Mouse (Mus musculus) bone marrow, adult 2 months (tissue): ENCODE measurements at regions not wholly inside any gene's neighbourhood (a gene's known extent, or its start where the extent isn't known, plus 50 kb on each side); places are given as distances from the start of the nearest gene placed in this dataset.
"Not testable (repeated sequence)": the region's sequence is repeated elsewhere in the genome, so short reads cannot be mapped to it uniquely, and the experiment has no call there.

Source experiments
- H3K27ac ChIP-seq: fragments of 200-500 bp; 2 replicates; pipeline ENCODE4 v1.5.1; 2012; ENCODE audit warnings: low read depth, mild to moderate bottlenecking, control low read depth, inconsistent platforms, low read length; ENCODE audit not compliant: control insufficient read depth, poor library complexity, insufficient read depth
- H3K4me1 ChIP-seq: fragments of 200-500 bp; 2 replicates; pipeline ENCODE4 v1.6.1; 2011; ENCODE audit warnings: low read length; ENCODE audit not compliant: control insufficient read depth, insufficient read depth
- H3K4me3 ChIP-seq: fragments of 200-500 bp; replicated peaks from 2 replicates; pipeline ENCODE3; 2011; ENCODE audit warnings: mild to moderate bottlenecking, low read depth, low read length, control low read depth; ENCODE audit not compliant: control insufficient read depth
- CTCF ChIP-seq: fragments of 200-500 bp; IDR thresholded peaks from 2 replicates; pipeline ENCODE4 v1.5.1; 2011; ENCODE audit warnings: low read length, control low read depth; ENCODE audit not compliant: control insufficient read depth, insufficient read depth
- POLR2A ChIP-seq: fragments of 200-500 bp; IDR thresholded peaks from 2 replicates; pipeline ENCODE4 v1.6.1; 2011; ENCODE audit warnings: low read depth, mild to moderate bottlenecking, control low read depth, low read length, borderline replicate concordance; ENCODE audit not compliant: control insufficient read depth
- WGBS: fragments of 180-500 bp; shearing (Covaris S2); methylation state at CpG from one replicate; pipeline ENCODE4 v1.1.7; 2018; 5-methylcytosine and 5-hydroxymethylcytosine counted together

DNA sequence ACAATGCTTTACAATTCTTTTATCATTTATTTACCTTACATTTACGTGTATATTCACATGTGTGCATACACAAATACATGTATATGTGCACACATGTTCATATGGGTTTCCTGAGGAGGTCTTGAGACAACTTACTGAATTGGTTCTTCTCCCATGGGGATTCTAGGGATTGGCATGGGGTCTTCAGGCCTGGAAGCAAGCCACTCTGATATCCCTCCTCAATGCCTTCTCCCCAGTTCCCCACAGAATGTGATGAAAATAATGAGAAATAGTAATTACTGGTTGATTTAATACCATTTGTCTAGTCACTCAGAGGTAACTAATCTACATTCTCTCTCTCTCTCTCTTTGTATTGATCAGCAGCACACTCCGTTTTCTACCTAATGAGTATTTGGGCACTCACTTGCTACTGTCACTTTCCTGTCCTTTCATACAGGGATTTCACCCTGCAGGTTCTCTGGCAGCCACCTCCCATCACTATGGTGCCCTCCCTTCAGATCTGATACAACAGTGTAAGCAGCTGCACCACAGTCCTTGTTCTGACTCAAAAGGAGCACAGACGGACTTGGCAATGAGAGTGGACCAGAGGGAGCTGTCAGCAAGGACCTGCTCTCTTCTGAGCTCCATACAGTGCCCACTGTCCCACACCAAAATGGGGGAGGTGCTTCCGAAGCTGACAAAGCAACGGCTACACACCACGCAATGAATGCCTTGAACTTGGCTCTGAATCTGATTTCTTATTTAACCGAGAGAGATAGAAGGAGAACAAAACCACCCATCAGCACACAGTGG, 119.2 kb upstream of the Sec61g start:
- no peak for TF ChIP-seq CTCF
- TF ChIP-seq POLR2A = no peak
- H3K4me3 ChIP-seq = no peak overlapping the region
- H3K4me1 ChIP-seq = no peaks in the 10 kb centered on the region
- no peak overlapping the region for H3K27ac ChIP-seq
- 73% methylated on average over 7 of the region's 7 CpGs for WGBS

DNA sequence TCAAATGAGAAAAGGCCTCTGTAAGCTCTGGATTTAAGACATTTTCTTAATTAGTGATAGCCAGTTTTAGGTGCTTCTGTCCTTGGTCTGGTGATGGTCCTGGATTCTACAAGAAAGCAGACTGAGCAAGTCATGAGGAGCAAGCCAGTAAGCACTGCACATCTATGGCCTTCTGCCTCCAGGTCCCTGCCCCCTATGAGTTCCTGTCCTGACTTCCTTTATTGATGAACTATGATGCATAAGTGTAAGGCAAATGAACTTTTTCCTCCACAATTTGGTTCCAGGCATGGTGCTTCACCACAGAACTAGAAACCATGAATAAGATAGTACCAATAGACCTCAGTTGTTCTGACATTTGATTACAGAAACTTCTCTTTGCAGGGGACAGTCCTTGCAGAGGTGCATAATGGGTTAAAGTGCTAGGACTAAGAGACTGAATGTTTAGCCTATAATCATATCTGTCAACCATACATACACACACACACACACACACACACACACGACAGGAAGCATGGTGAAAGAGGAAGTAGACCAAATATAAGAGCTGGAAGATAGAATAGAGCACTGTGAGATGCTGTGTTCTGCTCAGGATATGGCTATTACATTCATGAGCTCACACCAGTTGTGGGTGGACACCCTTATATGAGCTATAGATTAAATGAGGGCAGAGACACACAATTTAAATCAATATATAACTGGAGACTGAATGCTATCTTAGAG, 121.3 kb upstream of the Sec61g start:
- Histone ChIP-seq H3K4me1 (no peaks in the 10 kb centered on the region), H3K27ac (no peak overlapping the region), H3K4me3 (no peak overlapping the region)
- WGBS = 4% methylated on average over 1 of the region's 1 CpGs
- TF ChIP-seq POLR2A = no peak
- no peak for TF ChIP-seq CTCF

DNA sequence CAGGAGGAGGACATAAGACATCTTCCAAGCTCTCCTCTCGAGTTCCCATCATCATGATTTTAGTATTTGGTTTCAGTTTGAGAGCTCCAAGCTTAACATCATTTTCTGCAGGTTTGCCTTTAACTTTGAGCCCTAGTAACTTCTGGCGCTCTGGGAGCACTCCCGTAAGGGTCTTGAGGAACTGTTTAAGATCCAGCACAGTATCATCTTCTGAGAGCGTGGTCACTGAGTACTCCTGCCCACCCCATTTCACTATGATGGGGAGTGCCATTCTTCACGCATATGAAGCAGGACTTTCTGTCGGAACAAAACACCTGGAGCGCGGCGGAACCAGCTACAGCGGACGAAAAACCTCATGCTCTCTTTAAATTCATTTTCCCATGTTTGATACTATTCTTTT, 116.2 kb upstream of the Egfr start:
- 88% methylated on average over 11 of the region's 11 CpGs for WGBS
- not testable (repeated sequence) for H3K4me1 ChIP-seq, H3K4me3 ChIP-seq, H3K27ac ChIP-seq

DNA sequence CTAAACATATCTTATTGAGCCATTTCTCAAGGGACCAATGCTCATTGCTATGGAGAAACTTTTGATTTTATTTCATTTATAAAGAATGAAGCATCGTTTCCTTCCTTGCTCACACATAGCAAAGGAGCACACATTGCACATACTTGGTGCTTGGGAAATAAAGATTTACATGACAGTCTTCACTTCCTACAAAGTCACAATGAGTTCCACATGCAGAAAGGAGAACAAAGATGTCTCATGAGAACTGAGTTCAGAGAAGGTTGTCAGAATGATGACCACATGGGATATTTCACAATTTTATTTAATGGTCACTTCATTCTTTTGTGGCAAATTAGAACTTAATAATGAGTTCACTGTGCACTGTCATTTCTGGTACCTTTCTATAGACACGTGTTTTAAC, 114.3 kb upstream of the Egfr start:
- H3K4me3 ChIP-seq = no peak overlapping the region
- H3K27ac ChIP-seq = no peak overlapping the region
- no peaks in the 10 kb centered on the region for H3K4me1 ChIP-seq
- 51% methylated on average over 2 of the region's 2 CpGs for WGBS
- no peak for TF ChIP-seq CTCF
- no peak for TF ChIP-seq POLR2A

DNA sequence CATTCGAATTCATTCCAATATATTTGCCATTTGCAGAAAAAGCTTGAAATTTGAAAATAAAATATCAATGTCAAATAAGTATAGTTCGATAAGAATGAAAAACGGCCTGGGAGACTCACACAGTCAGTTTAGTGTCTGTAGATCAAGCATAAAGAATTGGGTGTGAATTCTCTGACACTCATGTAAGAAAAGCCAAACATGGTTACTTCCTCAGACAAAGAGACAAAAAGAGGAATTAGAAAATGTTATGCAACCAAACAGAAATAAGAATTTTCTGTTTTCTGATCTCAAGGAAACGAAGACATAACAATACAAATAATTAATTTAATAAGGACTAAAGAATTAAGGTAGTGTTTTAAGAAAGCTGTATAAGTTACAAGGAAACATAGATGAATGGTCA, 113.7 kb upstream of the Egfr start:
- TF ChIP-seq POLR2A (no peak), CTCF (no peak)
- 48% methylated on average over 4 of the region's 4 CpGs for WGBS
- Histone ChIP-seq H3K4me1 (no peaks in the 10 kb centered on the region), H3K27ac (no peak overlapping the region), H3K4me3 (no peak overlapping the region)

DNA sequence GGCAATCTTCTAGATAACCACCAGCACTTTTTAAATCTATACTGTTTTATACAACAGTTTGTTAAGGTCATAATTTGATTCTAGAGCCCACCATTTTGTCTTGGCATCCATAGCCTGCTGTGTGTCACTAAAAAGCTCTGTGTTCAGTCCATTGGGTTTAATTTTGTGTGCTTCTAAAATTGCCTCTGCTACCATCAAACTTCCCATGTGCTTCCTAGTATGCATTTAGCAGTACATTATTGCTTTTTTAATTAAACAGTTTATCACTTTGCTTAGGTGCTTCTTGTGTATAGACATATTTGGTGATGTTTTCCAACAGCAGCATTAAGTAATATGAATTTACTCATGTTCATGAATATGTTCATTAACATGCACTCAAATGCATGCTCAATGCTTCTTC, 102.4 kb upstream of the Egfr start:
- H3K4me3 ChIP-seq = no peak overlapping the region
- TF ChIP-seq CTCF (no peak), POLR2A (no peak)
- H3K4me1 ChIP-seq = no peaks in the 10 kb centered on the region
- no peak overlapping the region for H3K27ac ChIP-seq

DNA sequence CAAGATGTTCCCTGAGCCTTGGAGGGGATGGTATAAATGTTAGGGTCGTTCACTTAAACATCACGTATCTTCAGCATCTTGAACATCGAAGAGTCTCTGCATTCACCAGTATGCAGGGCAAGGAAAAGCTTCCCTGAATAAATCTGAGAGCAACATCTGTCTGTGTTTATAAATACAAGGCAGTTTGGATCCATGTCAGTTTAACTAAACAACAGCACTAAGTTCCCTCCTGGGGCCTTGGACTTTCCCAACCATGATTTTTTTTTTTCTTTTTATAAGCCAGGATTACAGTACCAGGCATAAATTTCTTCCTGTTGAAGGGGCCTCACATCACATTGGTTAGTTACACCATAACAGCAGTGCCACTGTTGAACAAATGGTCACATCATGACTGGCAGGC, 88.2 kb upstream of the Egfr start:
- Histone ChIP-seq H3K4me1 (no peaks in the 10 kb centered on the region), H3K27ac (no peak overlapping the region), H3K4me3 (no peak overlapping the region)
- TF ChIP-seq CTCF (no peak), POLR2A (no peak)
- WGBS = 80% methylated on average over 3 of the region's 3 CpGs

DNA sequence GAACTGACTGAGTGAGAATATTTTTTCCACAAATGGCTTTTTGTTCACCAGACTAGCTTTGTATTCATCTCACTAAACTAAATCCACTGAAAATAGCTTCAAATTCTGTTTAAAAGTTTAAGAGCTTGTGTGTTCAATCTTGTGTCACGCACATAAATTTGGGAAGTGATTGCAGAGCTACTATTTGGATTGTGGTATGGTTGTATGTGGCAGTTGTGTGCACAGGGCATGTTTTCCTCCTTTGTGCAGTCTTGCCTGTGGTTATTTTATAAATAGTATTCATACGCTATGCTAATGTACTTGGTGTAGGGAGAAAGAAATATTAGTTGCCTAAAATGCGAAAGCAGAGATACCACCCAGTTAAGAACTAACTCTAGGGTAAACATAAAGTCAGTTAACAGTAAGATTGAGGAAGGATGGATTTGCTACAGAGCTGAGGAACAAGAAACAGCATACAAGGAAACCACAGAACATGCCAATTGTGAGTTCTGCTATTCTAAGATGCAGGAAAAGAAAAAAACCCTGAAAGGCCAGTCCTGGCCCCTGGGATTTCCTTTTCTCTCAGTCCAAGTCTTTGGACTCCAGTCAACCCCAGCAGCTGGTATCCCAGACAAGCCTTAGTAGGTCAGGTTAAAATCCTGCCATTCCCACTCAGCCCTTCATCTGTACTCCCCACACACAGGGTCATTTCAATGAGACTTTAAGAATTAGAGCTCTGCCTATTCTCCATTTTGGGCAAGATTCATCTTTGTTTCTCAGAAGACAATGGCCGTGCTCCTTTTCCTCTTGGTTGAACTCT, 82.4 kb upstream of the Egfr start:
- Histone ChIP-seq H3K27ac (no peak overlapping the region), H3K4me1 (no peaks in the 10 kb centered on the region), H3K4me3 (no peak overlapping the region)
- TF ChIP-seq CTCF = no peak
- TF ChIP-seq POLR2A = no peak
- 19% methylated on average over 4 of the region's 4 CpGs for WGBS

DNA sequence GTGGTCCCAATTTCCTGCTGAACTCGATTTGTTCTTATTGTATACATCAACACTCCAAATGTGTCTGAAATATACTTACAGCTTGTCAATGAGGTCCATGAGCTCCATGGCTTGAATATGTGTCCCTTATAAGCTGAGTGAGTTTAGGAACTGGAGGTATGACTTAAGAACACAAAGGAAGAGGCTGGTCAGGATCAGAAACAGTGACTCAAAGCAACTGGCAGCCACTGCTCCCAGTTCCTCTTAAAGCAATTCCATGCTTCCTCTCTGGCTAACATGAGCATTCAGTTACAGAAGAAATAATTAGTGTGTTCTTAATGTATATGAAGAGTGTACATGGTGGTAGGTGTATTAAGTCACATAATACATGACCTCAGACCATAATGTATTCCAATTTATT, 81.7 kb upstream of the Egfr start:
- H3K27ac ChIP-seq = no peak overlapping the region
- no peaks in the 10 kb centered on the region for H3K4me1 ChIP-seq
- TF ChIP-seq POLR2A (no peak), CTCF (no peak)
- WGBS = 26% methylated on average over 1 of the region's 1 CpGs
- H3K4me3 ChIP-seq = no peak overlapping the region

DNA sequence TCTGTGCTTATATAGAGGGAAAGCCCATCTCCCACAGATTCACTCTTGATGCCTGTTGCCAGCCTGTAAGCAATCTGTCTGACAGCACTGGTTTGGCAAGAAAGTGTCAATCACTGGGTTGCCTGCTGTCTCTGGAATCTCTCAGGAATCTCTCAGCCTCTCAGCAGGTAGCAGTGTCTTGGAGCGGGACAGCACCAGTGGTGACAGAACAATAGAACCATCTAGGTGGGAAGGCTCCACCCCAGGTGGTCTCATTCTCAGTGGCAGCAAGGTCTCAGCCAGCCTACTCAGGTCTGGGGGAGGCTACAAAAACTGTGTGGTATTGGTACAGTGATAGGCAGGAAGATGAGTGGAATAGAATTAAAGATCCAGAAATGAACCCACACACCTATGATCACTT, 76.1 kb upstream of the Egfr start:
- 82% methylated on average over 1 of the region's 1 CpGs for WGBS
- not testable (repeated sequence) for H3K4me3 ChIP-seq, H3K4me1 ChIP-seq, H3K27ac ChIP-seq
